Mouse (Mus musculus): ENCODE data around the gene Scgb2b3. TPM values are rescaled to one million over a fixed set of nuclear protein-coding genes. Genes with fewer than 3 reads are reported as not detected.

Gene Scgb2b3
- polyA plus RNA-seq (2015; fragmentation: Nextera tagmentation; extraction: Ambion mirVana): not detected in 2 replicates

DNA sequence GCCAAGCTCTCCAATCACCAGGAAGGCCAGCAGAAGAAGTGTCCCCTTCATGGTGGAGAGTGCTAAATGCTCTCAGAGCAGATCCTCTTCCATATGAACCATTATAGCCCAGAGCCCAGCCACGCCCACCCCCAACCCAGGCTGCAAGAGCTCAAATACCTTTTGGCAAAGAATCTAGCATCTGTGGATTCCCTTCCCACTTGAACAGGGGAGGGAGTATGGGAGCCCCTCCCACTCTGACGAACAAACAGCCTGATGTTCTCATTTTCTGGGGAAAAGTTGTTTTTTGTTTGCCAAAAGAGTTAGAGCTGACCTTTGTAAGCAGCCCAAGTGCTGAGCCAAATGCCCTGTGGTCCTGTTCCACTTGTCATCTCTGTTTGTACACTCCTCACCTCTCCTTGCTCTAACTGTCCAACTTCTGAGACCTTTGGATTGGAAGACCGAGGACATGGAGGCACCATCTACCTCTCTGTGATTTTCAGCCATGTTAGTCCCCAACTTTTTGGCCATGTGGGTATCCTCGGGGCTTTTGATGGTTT is at the start of gene Scgb2b3:
Scgb2b3 (minus strand) TSS at position 51 of the 539 bp plus-strand sequence.
- WGBS (ENCODE audit: insufficient replicate concordance): 36% methylated on average over 4 of the region's 4 CpGs
- no peaks in the 10 kb centered on the region for H3K36me3 ChIP-seq (ENCODE audit: control insufficient read depth, insufficient read depth)
- no peak within 1 kb of the TSS for H3K9ac ChIP-seq (ENCODE audit: low read depth, low read length)
- no peaks in the 10 kb centered on the region for H3K27me3 ChIP-seq (ENCODE audit: control insufficient read depth, insufficient read depth, low read depth, low read length)
- no peaks in the 10 kb centered on the region for H3K9me3 ChIP-seq (replicated peaks; ENCODE audit: control insufficient read depth, low read length)
- no peak within 1 kb of the TSS for H3K27ac ChIP-seq (ENCODE audit: low read length)
- H3K4me1 ChIP-seq (ENCODE audit: control insufficient read depth, low read depth, low read length): no peaks in the 10 kb centered on the region
- no peak within 1 kb of the TSS for H3K4me2 ChIP-seq (ENCODE audit: low read depth, low read length)
- no peak for ATAC-seq (ENCODE audit: low read depth)
- no peak within 1 kb of the TSS for H3K4me3 ChIP-seq (ENCODE audit: low read depth, low read length)

DNA sequence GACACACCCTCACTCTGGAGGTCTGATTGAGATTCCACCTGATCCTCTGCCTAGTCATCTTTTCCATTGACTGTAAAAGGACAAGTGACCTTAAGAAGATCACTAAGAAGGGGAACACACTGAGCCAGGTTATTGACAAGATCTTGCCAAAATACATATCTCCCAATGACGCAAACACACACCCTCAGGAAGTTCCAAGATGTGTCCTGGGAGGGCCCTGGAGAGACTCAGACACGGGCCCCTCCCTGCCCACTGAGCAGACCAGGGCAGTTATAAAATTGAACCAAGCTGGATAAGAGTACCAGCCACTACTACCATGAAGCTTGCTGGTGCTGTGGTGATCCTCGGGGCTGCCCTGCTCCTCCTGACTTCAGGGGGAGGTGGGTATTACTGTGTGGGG is 13.4 kb upstream of the Scgb2b3 start, which contains the start of gene Scgb1b3:
Scgb1b3 (plus strand) TSS at position 301 of the 400 bp plus-strand sequence.
- 45% methylated on average over 3 of the region's 3 CpGs for WGBS (ENCODE audit: insufficient replicate concordance)
- H3K4me1 ChIP-seq (ENCODE audit: control insufficient read depth, low read depth, low read length): no peaks in the 10 kb centered on the region
- no peak within 1 kb of the TSS for H3K4me2 ChIP-seq (ENCODE audit: low read depth, low read length)
- no peaks in the 10 kb centered on the region for H3K9me3 ChIP-seq (replicated peaks; ENCODE audit: control insufficient read depth, low read length)
- no peak within 1 kb of the TSS for H3K9ac ChIP-seq (ENCODE audit: low read depth, low read length)
- no peak within 1 kb of the TSS for H3K27ac ChIP-seq (ENCODE audit: low read length)
- no peak within 1 kb of the TSS for H3K4me3 ChIP-seq (ENCODE audit: low read depth, low read length)
- ATAC-seq (ENCODE audit: low read depth): no peak
- H3K36me3 ChIP-seq (ENCODE audit: control insufficient read depth, insufficient read depth): no peaks in the 10 kb centered on the region
- no peaks in the 10 kb centered on the region for H3K27me3 ChIP-seq (ENCODE audit: control insufficient read depth, insufficient read depth, low read depth, low read length)

Other genes with a start within 250 kb of the Scgb2b3 start
- gene Hpn, start 246.8 kb downstream of the Scgb2b3 start, polyA plus RNA-seq (2015; fragmentation: Nextera tagmentation; extraction: Ambion mirVana): 129 and 145 TPM in 2 replicates
- 0.75 and 0.76 TPM in 2 replicates for gene Scn1b, start 235.1 kb downstream of the Scgb2b3 start, polyA plus RNA-seq (2015; fragmentation: Nextera tagmentation; extraction: Ambion mirVana)
- 10.2 and 11.6 TPM in 2 replicates for gene Gramd1a, start 206.2 kb downstream of the Scgb2b3 start, polyA plus RNA-seq (2015; fragmentation: Nextera tagmentation; extraction: Ambion mirVana)
- not detected in 2 replicates for gene Scgb2b2, start 71.6 kb downstream of the Scgb2b3 start, polyA plus RNA-seq (2015; fragmentation: Nextera tagmentation; extraction: Ambion mirVana)
- not detected in 2 replicates for gene Scgb1b2, start 70.3 kb downstream of the Scgb2b3 start, polyA plus RNA-seq (2015; fragmentation: Nextera tagmentation; extraction: Ambion mirVana)
- not detected in 2 replicates for gene Scgb1b3, start 13.5 kb upstream of the Scgb2b3 start, polyA plus RNA-seq (2015; fragmentation: Nextera tagmentation; extraction: Ambion mirVana)

Measured in liver, embryonic 16.5 days (tissue).